Mouse (Mus musculus) stomach, embryonic 14.5 days (tissue): ENCODE data around the gene Rab25. TPM values are rescaled to one million over a fixed set of nuclear protein-coding genes. Genes with fewer than 3 reads are reported as not detected.
"Not testable (repeated sequence)": the region's sequence is repeated elsewhere in the genome, so short reads cannot be mapped to it uniquely, and the experiment has no call there.

ENCODE experiments used
- ATAC-seq: fragments of 200-750 bp; cut with Nextera tagmentation; 2 replicates; pipeline ENCODE4 v1.8.0; 2017; ENCODE audit warnings: low read depth, moderate TSS enrichment; ENCODE audit not compliant: insufficient number of reproducible peaks, insufficient read depth, low FRiP score
- H3K27ac ChIP-seq: fragments of 300-500 bp; sonication (generic); 2 replicates; pipeline ENCODE4 v1.5.1; 2014; ENCODE audit warnings: mild to moderate bottlenecking, low read length, moderate library complexity, mixed read lengths
- H3K27me3 ChIP-seq: fragments of 300-500 bp; sonication (generic); 2 replicates; pipeline ENCODE4 v1.6.1; 2014; ENCODE audit warnings: low read length, control low read depth, mixed read lengths; ENCODE audit not compliant: control insufficient read depth, insufficient read depth
- H3K36me3 ChIP-seq: fragments of 300-500 bp; sonication (generic); 2 replicates; pipeline ENCODE4 v1.6.1; 2014; ENCODE audit warnings: mild to moderate bottlenecking, control low read depth, low read length, moderate library complexity, mixed read lengths; ENCODE audit not compliant: control insufficient read depth, insufficient read depth
- H3K4me1 ChIP-seq: fragments of 300-500 bp; sonication (generic); 2 replicates; pipeline ENCODE4 v1.6.1; 2014; ENCODE audit warnings: low read length, control low read depth, mixed read lengths; ENCODE audit not compliant: control insufficient read depth, insufficient read depth
- H3K4me2 ChIP-seq: fragments of 300-500 bp; sonication (generic); replicated peaks from 2 replicates; pipeline ENCODE4 v1.6.1; 2014; ENCODE audit warnings: low read depth, low read length, control low read depth
- H3K4me3 ChIP-seq: fragments of 300-500 bp; sonication (generic); 2 replicates; pipeline ENCODE4 v1.5.1; 2014; ENCODE audit warnings: low read depth, low read length, control low read depth
- H3K9ac ChIP-seq: fragments of 300-500 bp; sonication (generic); replicated peaks from 2 replicates; pipeline ENCODE4 v1.6.1; 2014; ENCODE audit warnings: low read depth, mild to moderate bottlenecking, control low read depth, low read length, moderate library complexity, mixed read lengths
- H3K9me3 ChIP-seq: fragments of 300-500 bp; sonication (generic); 2 replicates; pipeline ENCODE4 v1.6.1; 2016; ENCODE audit warnings: low read depth, low read length, control low read depth; ENCODE audit not compliant: control insufficient read depth
- WGBS: fragments of 180-500 bp; shearing (Covaris S2); extraction: QIAGEN DNeasy Blood & Tissue Kit; methylation state at CpG from one replicate; pipeline ENCODE4 v1.1.7; 2014; 5-methylcytosine and 5-hydroxymethylcytosine counted together
- polyA plus RNA-seq: library from polyadenylated mRNA; unstranded; fragments of >200 nt; fragmentation: Nextera tagmentation; extraction: Ambion mirVana; gene quantifications from 2 replicates; pipeline ENCODE4 v1.2.1, GENCODE M21; 2014

The Rab25 gene
- polyA plus RNA-seq, 1 experiment from 2014 or later = 57.0 TPM

DNA sequence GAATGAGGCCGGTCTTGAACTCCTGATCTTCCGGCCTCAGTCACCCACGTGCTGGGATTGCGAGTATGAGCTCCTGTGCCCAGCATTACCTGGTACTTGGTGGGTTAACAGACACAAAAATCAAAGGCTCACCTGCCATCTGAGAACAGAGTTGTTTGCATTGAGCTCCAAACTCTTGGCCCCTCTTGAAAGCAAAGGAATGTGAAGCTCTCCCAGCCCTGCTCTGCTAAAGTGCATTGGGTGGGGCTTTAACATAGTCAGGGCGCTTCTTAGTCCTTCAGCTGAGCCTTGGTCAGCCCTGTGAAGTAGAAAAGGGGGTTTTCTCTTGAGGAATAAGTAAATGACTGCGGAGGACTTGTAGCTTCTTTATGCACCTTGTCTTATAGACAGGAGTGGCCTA lies 37.7 kb upstream of the Rab25 start:
- no peak for ATAC-seq
- H3K36me3 ChIP-seq = peaks cover 59% of the 10 kb centered on the region
- no peak overlapping the region for H3K9ac ChIP-seq
- no peak overlapping the region for H3K4me2 ChIP-seq
- H3K4me1 ChIP-seq = no peaks in the 10 kb centered on the region
- H3K27me3 ChIP-seq = no peaks in the 10 kb centered on the region
- WGBS = 87% methylated on average over 6 of the region's 6 CpGs
- no peaks in the 10 kb centered on the region for H3K9me3 ChIP-seq
- H3K27ac ChIP-seq = no peak overlapping the region
- no peak overlapping the region for H3K4me3 ChIP-seq

DNA sequence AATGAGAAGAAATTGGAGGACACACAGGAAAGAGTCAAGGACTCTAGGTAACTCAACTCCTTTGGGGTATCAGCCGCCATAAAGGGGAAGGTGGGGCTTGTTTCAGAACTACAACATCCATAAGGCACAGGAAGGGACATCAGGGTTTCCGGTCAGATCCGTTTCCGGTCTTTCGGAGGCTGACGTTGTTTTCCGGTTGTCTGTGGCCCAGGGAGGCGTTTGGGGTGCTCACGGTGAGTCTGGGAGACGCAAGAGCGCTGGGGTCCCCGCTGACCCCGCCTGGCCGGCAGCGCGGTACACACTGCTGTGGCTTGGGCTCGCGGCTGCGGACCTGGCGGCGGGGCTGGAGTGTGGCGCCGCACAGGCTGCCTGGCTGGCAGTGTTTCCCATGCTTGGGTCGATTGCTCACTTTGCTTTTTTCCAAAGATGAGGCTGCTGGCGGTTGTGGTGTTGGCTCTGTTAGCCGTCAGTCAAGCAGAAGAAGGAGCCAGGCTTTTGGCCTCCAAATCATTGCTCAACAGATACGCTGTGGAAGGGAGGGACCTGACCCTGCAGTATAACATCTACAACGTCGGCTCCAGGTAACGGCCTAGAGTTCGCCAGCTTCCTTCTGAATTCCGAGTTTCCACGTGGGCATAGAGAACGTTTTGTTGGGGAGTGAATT lies 31.5 kb upstream of the Rab25 start:
- H3K36me3 ChIP-seq = peaks cover 26% of the 10 kb centered on the region
- H3K4me2 ChIP-seq = peak overlapping the region; percentile 88
- ATAC-seq = peak; percentile 75; the same call in 1 of the 2 replicates
- H3K9ac ChIP-seq = peak overlapping the region; percentile 67
- H3K4me3 ChIP-seq = peak overlapping the region; percentile 90
- H3K27ac ChIP-seq = peak overlapping the region; percentile 48; the same call in 1 of the 2 replicates
- WGBS = under 1% methylated on average over 34 of the region's 34 CpGs
- H3K9me3 ChIP-seq = no peaks in the 10 kb centered on the region
- peaks cover 10% of the 10 kb centered on the region for H3K4me1 ChIP-seq
- H3K27me3 ChIP-seq = no peaks in the 10 kb centered on the region

DNA sequence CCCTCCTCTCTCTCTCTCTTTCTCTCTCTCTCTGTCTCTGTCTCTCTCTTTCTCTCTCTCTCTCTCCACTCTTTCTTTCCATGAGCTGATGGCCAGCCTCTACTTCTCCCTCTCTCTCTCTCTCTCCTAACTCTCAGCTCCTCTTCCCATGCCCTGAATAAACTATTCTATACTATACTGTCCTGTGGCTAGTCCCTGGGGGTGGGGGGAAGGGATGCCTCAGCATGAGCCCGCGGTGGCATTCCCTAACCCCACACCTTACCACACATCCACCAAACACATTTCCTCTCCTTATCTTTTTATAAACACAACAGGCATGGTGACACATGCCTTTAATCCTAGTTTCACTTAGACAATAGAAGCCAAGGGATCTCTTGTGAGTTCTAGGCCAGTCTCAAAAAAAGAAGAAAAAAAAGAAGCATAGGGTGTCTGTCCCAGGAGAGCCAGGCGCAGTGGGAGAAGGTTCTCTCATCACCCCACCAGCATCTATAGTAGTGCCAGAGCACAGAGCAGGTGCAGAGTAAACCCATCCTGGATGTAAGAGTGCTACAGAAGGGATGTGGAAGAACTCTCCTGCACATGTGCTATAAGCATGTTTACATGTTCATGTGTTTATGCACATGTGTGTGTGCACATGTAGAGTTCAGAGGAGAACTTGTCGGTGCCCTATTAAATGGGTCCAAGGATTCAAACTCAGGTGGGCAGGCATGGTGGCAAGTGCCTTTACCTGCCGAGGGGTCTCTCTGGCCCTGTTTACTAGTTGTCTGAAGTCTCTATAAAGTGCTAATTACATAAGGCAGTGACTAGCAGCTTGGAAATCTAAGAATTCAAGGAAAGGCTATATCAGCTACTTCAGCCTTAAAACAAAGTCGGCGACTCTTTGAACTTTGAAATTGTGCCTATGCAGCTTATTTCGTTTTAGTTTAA lies 30.7 kb upstream of the Rab25 start:
- 0 out of 2 replicates have a peak, but pooled peaks have one; percentile 12 for ATAC-seq
- Histone ChIP-seq H3K27ac (no peak overlapping the region), H3K9ac (no peak overlapping the region), H3K4me1 (peaks cover 10% of the 10 kb centered on the region), H3K4me2 (peak overlapping the region; percentile 88), H3K27me3 (no peaks in the 10 kb centered on the region), H3K9me3 (no peaks in the 10 kb centered on the region), H3K4me3 (peak overlapping the region; percentile 90), H3K36me3 (peaks cover 23% of the 10 kb centered on the region)
- 44% methylated on average over 8 of the region's 8 CpGs for WGBS

DNA sequence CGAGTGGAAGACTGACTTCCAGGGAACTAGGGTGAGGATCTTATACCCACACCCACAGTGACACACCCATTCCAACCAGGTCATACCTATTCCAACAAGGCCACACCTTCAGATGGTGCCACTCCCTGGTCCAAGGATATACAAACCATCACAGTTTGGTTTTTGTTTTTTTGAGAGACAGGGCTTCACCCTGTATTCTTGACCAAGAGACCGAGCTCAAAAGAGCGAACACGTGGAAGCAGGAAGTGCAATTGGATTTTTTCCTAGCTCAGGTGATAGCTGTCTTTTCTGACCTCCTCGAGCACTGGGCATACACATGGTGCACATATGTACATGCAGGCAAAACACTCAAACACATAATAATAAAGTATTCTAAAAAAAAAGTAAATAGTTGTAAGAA lies 29.7 kb upstream of the Rab25 start:
- H3K9me3 ChIP-seq, H3K9ac ChIP-seq, H3K4me3 ChIP-seq, ATAC-seq, H3K27me3 ChIP-seq, H3K27ac ChIP-seq, H3K4me2 ChIP-seq: not testable (repeated sequence)
- Histone ChIP-seq H3K36me3 (peaks cover 14% of the 10 kb centered on the region; the same call in 1 of the 2 replicates), H3K4me1 (peaks cover 10% of the 10 kb centered on the region)
- WGBS = 84% methylated on average over 5 of the region's 5 CpGs

DNA sequence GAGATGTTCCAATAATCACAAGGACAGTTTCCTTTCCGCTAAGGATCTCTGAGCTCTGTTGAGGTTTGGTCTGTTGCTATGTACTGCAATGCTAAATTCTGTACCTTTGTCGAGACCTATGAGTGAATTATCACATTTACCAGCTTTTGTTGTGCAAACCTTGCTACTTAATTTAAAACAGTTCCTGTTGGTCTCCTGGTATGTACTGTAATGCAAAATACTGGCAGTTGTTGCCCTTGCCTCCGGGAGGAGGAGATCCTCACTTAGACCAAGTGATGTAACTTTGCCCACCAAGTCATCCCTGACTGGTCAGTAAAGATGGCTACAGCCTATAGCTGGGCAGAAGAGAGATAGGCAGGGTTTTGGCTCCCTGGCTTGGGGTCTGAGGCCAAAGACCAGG lies 27.4 kb upstream of the Rab25 start, which contains the start of gene Ssr2:
Gene Ssr2, plus strand, starts transcription at position 337 of the 400 bp plus-strand sequence.
- WGBS = 80% methylated on average over 3 of the region's 3 CpGs
- Histone ChIP-seq H3K27me3 (no peaks in the 10 kb centered on the region), H3K4me2 (no peak within 1 kb of the TSS), H3K36me3 (no peaks in the 10 kb centered on the region), H3K27ac (no peak within 1 kb of the TSS), H3K9me3 (no peaks in the 10 kb centered on the region), H3K4me3 (no peak within 1 kb of the TSS), H3K4me1 (peaks cover 10% of the 10 kb centered on the region), H3K9ac (no peak within 1 kb of the TSS)
- ATAC-seq = no peak

DNA sequence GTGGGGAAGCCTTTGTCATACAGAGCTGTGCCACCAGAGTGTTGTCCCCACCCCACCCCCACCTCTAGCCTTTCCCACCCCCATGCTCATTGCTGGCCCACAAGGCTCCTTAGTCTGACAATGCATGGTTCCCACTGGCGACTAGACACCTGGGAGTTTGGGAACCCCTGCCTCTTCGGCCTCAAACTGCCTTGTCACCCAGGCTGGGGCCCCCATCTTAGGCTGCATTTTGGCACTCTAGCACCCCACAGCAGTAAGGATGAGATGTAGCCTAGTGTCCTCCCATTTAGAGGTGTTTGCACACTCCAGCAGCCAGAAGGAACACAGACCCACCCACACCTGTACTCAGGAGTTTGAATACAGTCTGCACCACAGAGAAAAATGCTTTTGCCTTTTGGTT lies 25.7 kb upstream of the Rab25 start:
- Histone ChIP-seq H3K9me3 (no peaks in the 10 kb centered on the region), H3K4me1 (peaks cover 1% of the 10 kb centered on the region; the same call in 1 of the 2 replicates), H3K27ac (no peak overlapping the region), H3K9ac (no peak overlapping the region), H3K4me3 (no peak overlapping the region), H3K36me3 (peaks cover 10% of the 10 kb centered on the region), H3K4me2 (no peak overlapping the region), H3K27me3 (no peaks in the 10 kb centered on the region)
- no peak for ATAC-seq
- WGBS = 86% methylated on average over 2 of the region's 2 CpGs

DNA sequence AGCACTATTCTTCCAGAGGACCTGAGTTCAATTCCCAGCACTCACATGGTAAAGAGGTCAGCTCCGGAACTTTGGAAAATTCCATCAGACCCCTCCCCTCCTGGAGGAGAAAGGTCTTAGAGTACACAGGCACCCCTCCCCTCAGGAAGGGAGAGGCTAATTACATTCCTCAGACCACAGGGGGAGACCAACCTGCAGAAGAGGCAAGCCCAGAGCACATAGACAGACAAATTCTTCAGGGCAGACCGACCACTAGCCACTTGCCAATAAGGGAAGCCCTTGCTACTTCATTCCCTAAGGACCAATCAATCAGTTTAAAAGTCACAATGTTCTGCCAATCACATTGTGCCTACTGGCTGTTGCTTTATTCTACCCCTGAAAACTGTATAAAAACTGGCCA lies 24.7 kb upstream of the Rab25 start:
- Histone ChIP-seq H3K36me3 (peaks cover 19% of the 10 kb centered on the region), H3K4me2 (no peak overlapping the region), H3K27ac (no peak overlapping the region), H3K9me3 (no peaks in the 10 kb centered on the region), H3K27me3 (no peaks in the 10 kb centered on the region), H3K9ac (no peak overlapping the region), H3K4me1 (no peaks in the 10 kb centered on the region), H3K4me3 (no peak overlapping the region)
- 72% methylated on average over 2 of the region's 2 CpGs for WGBS
- no peak for ATAC-seq

DNA sequence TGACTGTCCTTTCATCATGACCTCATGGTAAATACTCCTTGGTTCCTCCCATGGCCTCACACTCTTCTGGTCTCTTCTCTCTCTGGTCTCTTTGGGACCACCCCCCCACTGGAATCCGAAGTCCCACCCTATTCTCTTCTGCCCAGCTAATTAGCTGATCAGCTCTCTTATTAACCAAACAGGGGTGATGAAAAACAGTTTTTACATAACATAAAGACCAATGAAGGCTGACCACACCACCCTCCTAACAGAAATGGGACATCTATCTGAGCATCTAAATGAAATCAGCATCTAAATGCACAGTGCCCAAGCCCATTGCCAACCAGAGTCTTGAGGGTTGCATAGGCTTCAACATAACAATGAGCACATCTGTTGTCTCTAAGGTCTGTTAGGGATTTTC lies 23.8 kb upstream of the Rab25 start:
- no peaks in the 10 kb centered on the region for H3K27me3 ChIP-seq
- H3K27ac ChIP-seq = no peak overlapping the region
- H3K4me1 ChIP-seq = no peaks in the 10 kb centered on the region
- H3K4me3 ChIP-seq = no peak overlapping the region
- H3K9me3 ChIP-seq = no peaks in the 10 kb centered on the region
- H3K36me3 ChIP-seq = peaks cover 25% of the 10 kb centered on the region
- H3K4me2 ChIP-seq = no peak overlapping the region
- H3K9ac ChIP-seq = no peak overlapping the region
- no peak for ATAC-seq
- WGBS = 70% methylated on average over 1 of the region's 1 CpGs
